Mouse (Mus musculus): ENCODE data around the gene D430041D05Rik. TPM values are rescaled to one million over a fixed set of nuclear protein-coding genes. Genes with fewer than 3 reads are reported as not detected.

D430041D05Rik gene
- polyA plus RNA-seq, 1 experiment, result 1.5 TPM

- WGBS, result 82% methylated on average over 8 of the region's 8 CpGs
- no peaks in the 10 kb centered on the region for H3K4me1 ChIP-seq (ENCODE audit: control insufficient read depth, insufficient read depth, low read length)
- TF ChIP-seq POLR2A (IDR thresholded peaks at IDR 0.05; ENCODE audit: borderline replicate concordance, extremely low read depth, low read depth, low read length) (no peak), CTCF (IDR thresholded peaks at IDR 0.05; ENCODE audit: insufficient read depth, low read length) (no peak)
- DNase-seq, result no peak
- H3K4me3 ChIP-seq (replicated peaks; ENCODE audit: extremely low read depth, low read depth, low read length), result no peak overlapping the region
These were observed 94.3 kb downstream of the D430041D05Rik start for GRCm38 (mm10) chr2:104316483-104316882.

DNA sequence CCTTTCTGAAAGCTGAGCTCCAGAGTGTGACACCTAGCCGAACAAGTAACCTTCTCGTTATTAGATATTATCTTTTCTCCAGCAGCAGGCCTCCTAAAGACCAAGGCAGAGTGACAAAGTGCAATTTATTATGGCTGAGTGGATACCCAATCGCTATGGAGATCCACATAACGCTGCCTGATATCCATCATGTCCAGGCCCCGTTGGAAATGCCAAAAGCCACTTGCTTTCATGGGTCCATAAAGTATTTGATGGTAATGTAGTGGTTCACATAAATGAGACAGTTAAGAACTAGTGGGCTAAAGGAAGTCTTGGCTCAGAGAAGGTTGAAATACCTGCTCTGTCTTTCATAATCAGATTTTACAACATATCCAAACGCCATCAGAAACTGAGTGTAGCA, 97.6 kb downstream of the D430041D05Rik start:
- WGBS, result 82% methylated on average over 6 of the region's 6 CpGs
- TF ChIP-seq CTCF (IDR thresholded peaks at IDR 0.05; ENCODE audit: insufficient read depth, low read length), result no peak
- TF ChIP-seq POLR2A (IDR thresholded peaks at IDR 0.05; ENCODE audit: borderline replicate concordance, extremely low read depth, low read depth, low read length), result no peak
- no peak for DNase-seq
- H3K4me1 ChIP-seq (ENCODE audit: control insufficient read depth, insufficient read depth, low read length), result no peaks in the 10 kb centered on the region
- no peak overlapping the region for H3K4me3 ChIP-seq (replicated peaks; ENCODE audit: extremely low read depth, low read depth, low read length)

- Histone ChIP-seq H3K4me3 (replicated peaks; ENCODE audit: extremely low read depth, low read depth, low read length) (no peak overlapping the region), H3K4me1 (ENCODE audit: control insufficient read depth, insufficient read depth, low read length) (no peaks in the 10 kb centered on the region)
- 59% methylated on average over 4 of the region's 4 CpGs for WGBS
- TF ChIP-seq CTCF (IDR thresholded peaks at IDR 0.05; ENCODE audit: insufficient read depth, low read length) (no peak), POLR2A (IDR thresholded peaks at IDR 0.05; ENCODE audit: borderline replicate concordance, extremely low read depth, low read depth, low read length) (no peak)
- DNase-seq, result no peak
These were observed 103.7 kb downstream of the D430041D05Rik start for GRCm38 (mm10) chr2:104307102-104307501.

DNA sequence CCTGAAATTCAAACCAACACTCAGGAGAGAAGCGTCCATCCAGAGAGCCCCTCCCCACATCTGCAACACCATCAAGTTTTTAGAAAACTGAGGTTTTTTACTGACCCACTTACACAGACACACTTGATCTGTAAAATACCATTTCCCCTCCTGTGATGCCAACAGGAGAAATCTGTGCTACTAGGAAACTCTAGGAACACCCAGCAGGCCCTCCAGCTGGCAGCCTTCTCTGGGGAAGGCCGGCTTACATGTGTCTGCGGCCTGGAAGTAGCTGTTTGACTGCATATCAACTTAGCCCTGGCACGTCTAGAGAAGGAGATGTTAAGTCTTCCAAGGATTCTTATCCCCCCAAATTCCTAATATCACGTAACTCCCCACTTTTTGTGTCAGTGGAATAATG, 105.1 kb downstream of the D430041D05Rik start:
- DNase-seq, result no peak
- TF ChIP-seq CTCF (IDR thresholded peaks at IDR 0.05; ENCODE audit: insufficient read depth, low read length) (no peak), POLR2A (IDR thresholded peaks at IDR 0.05; ENCODE audit: borderline replicate concordance, extremely low read depth, low read depth, low read length) (no peak)
- Histone ChIP-seq H3K4me3 (replicated peaks; ENCODE audit: extremely low read depth, low read depth, low read length) (no peak overlapping the region), H3K4me1 (ENCODE audit: control insufficient read depth, insufficient read depth, low read length) (no peaks in the 10 kb centered on the region)
- WGBS, result 70% methylated on average over 5 of the region's 5 CpGs

DNA sequence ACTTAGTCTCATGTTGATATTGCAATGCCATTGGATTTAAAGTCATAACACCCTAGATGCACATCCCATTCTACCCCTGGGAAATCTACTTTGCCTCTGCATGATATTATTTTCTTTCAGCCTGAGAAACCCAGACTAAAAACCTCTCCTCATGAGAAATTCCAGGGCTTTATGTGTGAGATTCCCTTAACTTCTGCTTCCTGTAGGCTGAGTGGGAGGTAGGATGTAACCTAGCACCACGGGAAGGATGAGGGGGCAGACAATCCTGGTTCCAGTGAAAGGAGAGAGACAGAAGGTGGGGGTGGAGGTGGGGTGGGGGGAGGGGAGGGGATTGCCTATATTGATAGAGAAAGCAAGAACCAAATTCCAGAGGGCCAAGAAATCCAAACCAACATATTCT, 110.9 kb downstream of the D430041D05Rik start:
- no peak for DNase-seq
- Histone ChIP-seq H3K4me1 (ENCODE audit: control insufficient read depth, insufficient read depth, low read length) (no peaks in the 10 kb centered on the region), H3K4me3 (replicated peaks; ENCODE audit: extremely low read depth, low read depth, low read length) (no peak overlapping the region)
- WGBS, result 65% methylated on average over 1 of the region's 1 CpGs
- no peak for TF ChIP-seq POLR2A (IDR thresholded peaks at IDR 0.05; ENCODE audit: borderline replicate concordance, extremely low read depth, low read depth, low read length)
- no peak for TF ChIP-seq CTCF (IDR thresholded peaks at IDR 0.05; ENCODE audit: insufficient read depth, low read length)

- Histone ChIP-seq H3K4me3 (replicated peaks; ENCODE audit: extremely low read depth, low read depth, low read length) (no peak overlapping the region), H3K4me1 (ENCODE audit: control insufficient read depth, insufficient read depth, low read length) (no peaks in the 10 kb centered on the region)
- DNase-seq, result peak; percentile 10
- TF ChIP-seq CTCF (IDR thresholded peaks at IDR 0.05; ENCODE audit: insufficient read depth, low read length) (no peak), POLR2A (IDR thresholded peaks at IDR 0.05; ENCODE audit: borderline replicate concordance, extremely low read depth, low read depth, low read length) (no peak)
- WGBS, result 15% methylated on average over 7 of the region's 7 CpGs
These were observed 111.7 kb downstream of the D430041D05Rik start for GRCm38 (mm10) chr2:104299160-104299559.

- 64% methylated on average over 3 of the region's 3 CpGs for WGBS
- no peaks in the 10 kb centered on the region for H3K4me1 ChIP-seq (ENCODE audit: control insufficient read depth, insufficient read depth, low read length)
- no peak for DNase-seq
- TF ChIP-seq CTCF (IDR thresholded peaks at IDR 0.05; ENCODE audit: insufficient read depth, low read length) (no peak), POLR2A (IDR thresholded peaks at IDR 0.05; ENCODE audit: borderline replicate concordance, extremely low read depth, low read depth, low read length) (no peak)
- no peak overlapping the region for H3K4me3 ChIP-seq (replicated peaks; ENCODE audit: extremely low read depth, low read depth, low read length)
These were observed 124.0 kb downstream of the D430041D05Rik start for GRCm38 (mm10) chr2:104286821-104287220.

GRCm38 (mm10) chr2:104283401-104283955, 127.3 kb downstream of the D430041D05Rik start:
- DNase-seq, result no peak
- TF ChIP-seq POLR2A (IDR thresholded peaks at IDR 0.05; ENCODE audit: borderline replicate concordance, extremely low read depth, low read depth, low read length), result no peak
- no peak for TF ChIP-seq CTCF (IDR thresholded peaks at IDR 0.05; ENCODE audit: insufficient read depth, low read length)
- Histone ChIP-seq H3K4me3 (replicated peaks; ENCODE audit: extremely low read depth, low read depth, low read length) (no peak overlapping the region), H3K4me1 (ENCODE audit: control insufficient read depth, insufficient read depth, low read length) (no peaks in the 10 kb centered on the region)
- 91% methylated on average over 8 of the region's 8 CpGs for WGBS

DNA sequence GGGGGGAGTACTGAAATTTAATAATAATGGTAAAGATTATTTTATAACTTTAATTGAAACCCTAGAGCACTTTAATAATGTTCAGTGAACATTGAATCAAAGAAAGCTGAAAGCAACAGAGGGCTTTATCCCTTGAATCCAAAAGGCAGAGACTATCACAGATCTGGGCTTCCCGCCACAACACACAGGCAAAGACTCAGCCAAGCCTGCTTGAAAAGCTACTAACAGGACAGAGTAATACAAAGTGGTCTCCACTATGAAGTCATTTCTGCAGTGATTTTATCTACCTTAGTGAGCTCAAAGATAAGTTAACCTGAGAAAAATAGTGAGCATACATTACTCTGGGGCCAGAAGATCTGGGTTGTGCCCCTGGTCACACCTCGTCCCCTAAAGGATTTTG, 128.0 kb downstream of the D430041D05Rik start:
- H3K4me1 ChIP-seq (ENCODE audit: control insufficient read depth, insufficient read depth, low read length), result no peaks in the 10 kb centered on the region
- DNase-seq, result no peak
- 89% methylated on average over 2 of the region's 2 CpGs for WGBS
- TF ChIP-seq POLR2A (IDR thresholded peaks at IDR 0.05; ENCODE audit: borderline replicate concordance, extremely low read depth, low read depth, low read length) (no peak), CTCF (IDR thresholded peaks at IDR 0.05; ENCODE audit: insufficient read depth, low read length) (no peak)
- no peak overlapping the region for H3K4me3 ChIP-seq (replicated peaks; ENCODE audit: extremely low read depth, low read depth, low read length)

DNA sequence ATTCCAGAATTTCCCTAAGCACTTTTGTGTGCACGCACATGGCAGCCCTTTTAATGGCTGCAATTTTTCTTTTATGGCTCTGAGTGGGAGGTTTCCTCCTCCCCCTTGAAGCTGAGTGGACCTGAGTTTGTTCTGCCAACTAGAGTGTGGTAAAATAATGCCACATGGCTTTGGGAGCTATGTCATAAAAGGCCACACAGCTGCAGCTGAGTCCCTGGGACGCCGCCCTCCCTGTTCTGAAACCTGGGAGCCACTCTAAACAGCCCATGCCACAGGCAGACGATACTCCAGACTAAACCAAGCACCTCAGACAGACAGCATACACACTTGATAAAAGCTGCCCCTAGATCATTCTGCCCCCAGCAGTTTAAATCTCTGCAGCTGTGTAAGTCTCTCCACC, 143.8 kb downstream of the D430041D05Rik start:
- no peaks in the 10 kb centered on the region for H3K4me1 ChIP-seq (ENCODE audit: control insufficient read depth, insufficient read depth, low read length)
- no peak for DNase-seq
- TF ChIP-seq POLR2A (IDR thresholded peaks at IDR 0.05; ENCODE audit: borderline replicate concordance, extremely low read depth, low read depth, low read length) (no peak), CTCF (IDR thresholded peaks at IDR 0.05; ENCODE audit: insufficient read depth, low read length) (no peak)
- 39% methylated on average over 4 of the region's 4 CpGs for WGBS
- no peak overlapping the region for H3K4me3 ChIP-seq (replicated peaks; ENCODE audit: extremely low read depth, low read depth, low read length)

All from lung, adult 2 months (tissue).